ENCODE assay signal across 8 mouse cellular contexts in genomic region chr15:79752742-79753419, GRCm38 (mm10). TPM values are rescaled to one million over a fixed set of nuclear protein-coding genes. Genes with fewer than 3 reads are reported as not detected.
A peak's percentile ranks its signal among the peaks of the same experiment; 100 is the strongest.
DNase-seq lines count a peak whose midpoint lies in the region; ATAC-seq and TF ChIP-seq lines count a peak whose summit lies in the region.

No protein-coding gene starts in this region.

- no peak overlapping the region for H3K27ac ChIP-seq in heart, embryonic 11.5 days (ENCODE audit: low read depth, low read length)
- no peak overlapping the region for H3K27ac ChIP-seq in intestine, postnatal 0 days (ENCODE audit: low read depth, low read length)
- no peak overlapping the region for H3K27ac ChIP-seq in limb, embryonic 14.5 days (replicated peaks; ENCODE audit: low read depth, low read length)

- WGBS in heart, embryonic 11.5 days (ENCODE audit: insufficient replicate concordance) = 23% methylated on average over 11 of the region's 11 CpGs
- WGBS in intestine, postnatal 0 days = 24% methylated on average over 11 of the region's 11 CpGs
- 27% methylated on average over 11 of the region's 11 CpGs for WGBS in limb, embryonic 14.5 days

- DNase-seq in heart, adult 11 months = peak; percentile 97
- DNase-seq in cerebellum, postnatal 10 days = peak; percentile 89 to 91
- peak; percentile 81 to 85 for DNase-seq in frontal cortex, postnatal 36 days (ENCODE audit: low spot score in 2 of 2)
- DNase-seq in limb, embryonic 14.5 days (ENCODE audit: low spot score) = peak; percentile 56
- peak; percentile 64 to 68 for DNase-seq in spleen, postnatal 36 days (ENCODE audit: low spot score in 2 of 2)

- H3K9ac ChIP-seq in heart, embryonic 11.5 days (ENCODE audit: low read depth, low read length) = no peak overlapping the region
- no peak overlapping the region for H3K9ac ChIP-seq in intestine, postnatal 0 days (ENCODE audit: low read depth, low read length)
- no peak overlapping the region for H3K9ac ChIP-seq in limb, embryonic 14.5 days (ENCODE audit: low read depth, low read length, severe bottlenecking)

- H3K4me1 ChIP-seq in heart, embryonic 11.5 days (ENCODE audit: control insufficient read depth, insufficient read depth, low read length) = no peaks in the 10 kb centered on the region
- H3K4me1 ChIP-seq in intestine, postnatal 0 days (replicated peaks; ENCODE audit: control insufficient read depth, insufficient read depth, low read length) = no peaks in the 10 kb centered on the region
- H3K4me1 ChIP-seq in limb, embryonic 14.5 days (ENCODE audit: control insufficient read depth, insufficient read depth, low read length) = no peaks in the 10 kb centered on the region

- no peak for TF ChIP-seq POLR2A in limb, embryonic 14.5 days (IDR thresholded peaks at IDR 0.05; ENCODE audit: borderline replicate concordance, extremely low read depth, insufficient read depth, insufficient read length)

- no peak overlapping the region for H3K4me3 ChIP-seq in heart, embryonic 11.5 days (ENCODE audit: low read depth, low read length)
- no peak overlapping the region for H3K4me3 ChIP-seq in intestine, postnatal 0 days (ENCODE audit: low read depth, low read length)
- no peak overlapping the region for H3K4me3 ChIP-seq in limb, embryonic 14.5 days (replicated peaks; ENCODE audit: low read length)

- no peak for ATAC-seq in heart, embryonic 11.5 days (replicated peaks; ENCODE audit: insufficient number of reproducible peaks, low FRiP score, low TSS enrichment)
- no peak for ATAC-seq in intestine, postnatal 0 days
- ATAC-seq in limb, embryonic 14.5 days (ENCODE audit: low FRiP score, low read depth) = peak; percentile 59
- ATAC-seq in monocyte, adult 5-6 weeks (replicated peaks; ENCODE audit: insufficient number of reproducible peaks, low FRiP score, low TSS enrichment, poor library complexity, severe bottlenecking) = peak; percentile 72

- peak; percentile 99 for TF ChIP-seq CTCF in intestine, postnatal 0 days (IDR thresholded peaks at IDR 0.05; ENCODE audit: low read depth)

- no peaks in the 10 kb centered on the region for H3K9me3 ChIP-seq in heart, embryonic 11.5 days (replicated peaks; ENCODE audit: control insufficient read depth, low read length)
- no peaks in the 10 kb centered on the region for H3K9me3 ChIP-seq in intestine, postnatal 0 days (ENCODE audit: control insufficient read depth)
- no peaks in the 10 kb centered on the region for H3K9me3 ChIP-seq in limb, embryonic 14.5 days (ENCODE audit: control insufficient read depth, low read length)

- no peak overlapping the region for H3K4me2 ChIP-seq in heart, embryonic 11.5 days
- H3K4me2 ChIP-seq in intestine, postnatal 0 days (replicated peaks; ENCODE audit: low read depth) = no peak overlapping the region
- H3K4me2 ChIP-seq in limb, embryonic 14.5 days (replicated peaks; ENCODE audit: low read depth, low read length, severe bottlenecking) = no peak overlapping the region

- H3K27me3 ChIP-seq in heart, embryonic 11.5 days (ENCODE audit: control insufficient read depth, insufficient read depth, low read length) = no peaks in the 10 kb centered on the region
- H3K27me3 ChIP-seq in intestine, postnatal 0 days (replicated peaks; ENCODE audit: control insufficient read depth, insufficient read depth, low read length) = no peaks in the 10 kb centered on the region
- no peaks in the 10 kb centered on the region for H3K27me3 ChIP-seq in limb, embryonic 14.5 days (ENCODE audit: control insufficient read depth, insufficient read depth, low read length)

- no peaks in the 10 kb centered on the region for H3K36me3 ChIP-seq in heart, embryonic 11.5 days (ENCODE audit: control insufficient read depth, insufficient read depth, low read length)
- H3K36me3 ChIP-seq in intestine, postnatal 0 days (ENCODE audit: control insufficient read depth, insufficient read depth) = no peaks in the 10 kb centered on the region
- H3K36me3 ChIP-seq in limb, embryonic 14.5 days (ENCODE audit: control insufficient read depth, insufficient read depth, low read length) = no peaks in the 10 kb centered on the region

RNA-seq across cellular contexts. Expression of gene Sun2, which starts 10.5 kb away (rescaled TPM):
- 3.7 and 4.9 TPM in 2 replicates for polyA plus RNA-seq in heart, embryonic 11.5 days (2014; fragmentation: Nextera tagmentation; extraction: Ambion mirVana)
- polyA plus RNA-seq in intestine, postnatal 0 days (2015; fragmentation: Nextera tagmentation; extraction: Ambion mirVana) = 1.1 and 1.2 TPM in 2 replicates
- polyA plus RNA-seq in limb, embryonic 14.5 days (2012; rRNA removed) = 37.9 and 46.8 TPM in 2 replicates
- polyA plus RNA-seq in limb, embryonic 14.5 days (2014; fragmentation: Nextera tagmentation; extraction: Ambion mirVana) = 6.9 and 8.0 TPM in 2 replicates
- total RNA-seq in monocyte, adult 5-6 weeks (2017) = 138 to 194 TPM (median 160 TPM) in 3 replicates

RNA-seq across cellular contexts. Expression of gene Dnal4, which starts 24.8 kb away (rescaled TPM):
- polyA plus RNA-seq in heart, embryonic 11.5 days (2014; fragmentation: Nextera tagmentation; extraction: Ambion mirVana) = 37.3 TPM in 2 replicates
- polyA plus RNA-seq in intestine, postnatal 0 days (2015; fragmentation: Nextera tagmentation; extraction: Ambion mirVana) = 19.5 and 20.1 TPM in 2 replicates
- polyA plus RNA-seq in limb, embryonic 14.5 days (2012; rRNA removed) = 70.2 and 88.9 TPM in 2 replicates
- 60.9 and 68.2 TPM in 2 replicates for polyA plus RNA-seq in limb, embryonic 14.5 days (2014; fragmentation: Nextera tagmentation; extraction: Ambion mirVana)
- 8.3 to 15.0 TPM (median 9.1 TPM) in 3 replicates for total RNA-seq in monocyte, adult 5-6 weeks (2017)

RNA-seq across cellular contexts. Expression of gene Nptxr, which starts 51.7 kb away (rescaled TPM):
- polyA plus RNA-seq in heart, embryonic 11.5 days (2014; fragmentation: Nextera tagmentation; extraction: Ambion mirVana) = 0.58 and 0.83 TPM in 2 replicates
- polyA plus RNA-seq in intestine, postnatal 0 days (2015; fragmentation: Nextera tagmentation; extraction: Ambion mirVana) = 1.2 and 1.6 TPM in 2 replicates
- polyA plus RNA-seq in limb, embryonic 14.5 days (2012; rRNA removed) = 9.3 and 11.3 TPM in 2 replicates
- 2.6 and 4.7 TPM in 2 replicates for polyA plus RNA-seq in limb, embryonic 14.5 days (2014; fragmentation: Nextera tagmentation; extraction: Ambion mirVana)
- total RNA-seq in monocyte, adult 5-6 weeks (2017) = 0.10 TPM in 1 of 3 replicates, not detected in the others

Comparison
In these comparisons a context has a peak if more than half of its experiments do, and no peak if none do; other contexts are left out.
1. ATAC-seq: peak in limb, embryonic 14.5 days (single experiment) and monocyte, adult 5-6 weeks (single experiment); none in heart, embryonic 11.5 days (single experiment) and intestine, postnatal 0 days (single experiment).
2. Peak in every context shown above with its lines, with median percentiles within 50 percentile points of each other: DNase-seq.